Mouse (Mus musculus) CD4-positive, CD25-positive, alpha-beta regulatory T cell, adult 4 months (primary cell): Measurements from ENCODE around the gene Timd2. TPM values are rescaled to one million over a fixed set of nuclear protein-coding genes. Genes with fewer than 3 reads are reported as not detected.
"Not testable (repeated sequence)": the region's sequence is repeated elsewhere in the genome, so short reads cannot be mapped to it uniquely, and the experiment has no call there.

ENCODE experiments used
- ATAC-seq: one replicate; pipeline ENCODE4 v1.8.0; 2017
- polyA plus RNA-seq, 2 experiments: library from polyadenylated mRNA; unstranded; fragments of 100-300 nt; shearing (Covaris generic); gene quantifications; one replicate each; pipeline ENCODE4 v1.2.1; 2017

Timd2 gene
- under 1 TPM in 1 of 2 experiments, not detected in 1; 0.20 TPM for polyA plus RNA-seq

DNA sequence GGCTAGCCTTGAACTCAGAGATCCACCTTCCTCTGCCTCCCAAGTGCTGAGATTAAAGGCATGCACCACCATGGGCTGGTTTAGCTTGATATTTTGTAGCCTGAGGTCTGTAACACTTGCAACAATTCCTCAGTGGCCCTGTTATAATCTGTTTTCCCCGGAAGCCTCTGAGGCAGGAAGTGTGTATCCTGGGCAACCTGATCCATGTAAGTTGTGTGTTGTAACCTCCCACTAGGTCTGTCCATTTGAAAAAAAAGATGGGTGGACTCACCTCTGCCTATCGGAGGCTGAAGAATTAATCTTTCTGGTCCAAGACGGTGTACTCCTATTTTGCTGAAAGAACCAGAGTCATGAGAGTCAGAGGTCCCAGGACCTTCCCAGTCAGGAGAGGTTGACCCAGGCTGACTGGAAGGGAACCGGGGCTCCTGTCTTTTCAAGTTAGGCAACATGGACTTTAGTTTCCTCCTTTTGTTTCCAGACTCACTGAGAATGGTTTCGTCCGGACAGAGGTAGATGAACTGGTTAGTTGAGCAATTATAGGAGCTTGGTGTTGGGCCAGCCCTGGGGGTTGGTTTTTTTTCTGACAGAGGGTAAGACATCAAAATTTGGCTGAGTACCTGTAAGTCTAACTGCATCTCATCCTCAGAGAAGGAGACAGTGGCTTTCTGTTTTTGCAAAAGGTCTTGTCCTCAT, at the start of gene Timd2:
TSS of gene Timd2 (minus strand) at position 398 of the 693 bp plus-strand sequence.
- ATAC-seq: no peak

DNA sequence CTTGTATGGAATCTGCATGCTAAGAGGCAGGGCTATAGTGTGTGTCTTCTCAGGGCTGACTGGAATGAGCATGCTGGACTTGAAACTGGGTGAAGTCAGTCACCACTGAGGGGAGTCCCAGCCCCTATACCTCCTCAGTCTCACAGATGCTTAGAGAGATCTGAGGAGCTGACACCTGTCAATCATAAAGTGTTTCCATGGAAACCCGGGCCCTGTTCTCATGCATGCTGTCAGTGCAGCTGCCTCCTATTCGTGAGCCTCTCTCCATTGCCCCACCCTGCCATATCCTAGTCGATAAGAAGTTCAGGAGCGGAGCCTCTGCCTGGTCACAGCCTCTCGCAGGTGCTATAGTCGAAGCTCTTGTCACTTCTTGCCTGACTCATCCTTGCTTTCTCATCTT, 48.9 kb upstream of the Timd2 start:
- ATAC-seq: not testable (repeated sequence)

DNA sequence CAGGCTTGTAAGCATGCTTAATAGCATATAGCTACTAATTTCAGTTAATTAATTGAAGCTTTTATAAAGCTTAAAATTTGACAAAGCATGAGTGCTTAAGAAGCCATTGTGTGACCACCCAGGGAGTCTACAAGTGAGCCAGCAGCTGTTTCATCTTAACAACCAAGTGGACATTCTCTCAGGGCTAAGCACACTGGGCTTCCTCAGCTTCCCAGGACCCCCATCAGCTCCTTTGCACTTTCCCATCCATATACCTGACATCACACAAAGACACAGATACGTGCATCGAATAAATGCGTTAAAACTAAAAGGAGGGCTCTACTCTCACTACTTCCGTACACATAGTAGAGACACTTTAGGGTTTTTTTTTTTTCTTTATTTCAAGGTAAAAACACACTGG, 47.8 kb upstream of the Timd2 start:
- no peak for ATAC-seq

DNA sequence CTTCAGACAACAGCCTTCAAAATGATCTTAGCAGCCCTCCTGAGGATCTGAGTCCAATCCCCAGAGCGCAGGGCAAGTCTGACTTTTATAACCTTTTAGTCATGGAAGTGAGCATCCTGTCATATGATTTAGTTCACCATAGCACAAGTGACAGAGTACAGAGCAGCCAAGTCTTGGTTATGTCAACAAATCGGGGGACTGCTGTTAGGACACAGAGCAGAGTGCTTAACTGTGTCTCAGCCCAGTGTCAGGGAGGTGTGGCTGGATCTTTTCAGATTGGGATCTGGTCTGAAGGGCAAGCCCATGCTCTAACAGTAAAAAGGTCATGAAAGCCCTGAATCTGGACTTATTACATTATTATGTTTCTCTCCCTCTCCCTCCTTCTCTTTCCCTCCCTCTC, 46.8 kb upstream of the Timd2 start:
- ATAC-seq: no peak

DNA sequence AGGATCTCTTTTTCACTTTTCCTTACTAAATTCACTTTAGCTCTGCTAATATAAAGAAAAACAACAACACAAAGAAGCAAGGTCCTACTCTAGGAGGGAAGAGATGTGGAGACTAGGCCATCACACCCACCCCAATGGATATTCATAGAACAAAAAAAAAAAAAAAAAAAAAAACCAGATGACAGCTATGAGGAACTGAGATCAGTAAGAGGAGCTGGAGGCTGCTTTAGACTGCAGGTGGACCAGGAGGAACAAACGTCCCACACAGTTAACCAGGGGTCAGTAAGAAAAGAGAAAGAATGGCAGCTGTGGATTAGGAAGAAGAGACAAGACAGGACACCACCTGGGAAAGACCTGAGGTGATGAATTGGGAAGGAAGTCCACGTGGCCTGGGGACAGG, 41.1 kb upstream of the Timd2 start:
- no peak for ATAC-seq

DNA sequence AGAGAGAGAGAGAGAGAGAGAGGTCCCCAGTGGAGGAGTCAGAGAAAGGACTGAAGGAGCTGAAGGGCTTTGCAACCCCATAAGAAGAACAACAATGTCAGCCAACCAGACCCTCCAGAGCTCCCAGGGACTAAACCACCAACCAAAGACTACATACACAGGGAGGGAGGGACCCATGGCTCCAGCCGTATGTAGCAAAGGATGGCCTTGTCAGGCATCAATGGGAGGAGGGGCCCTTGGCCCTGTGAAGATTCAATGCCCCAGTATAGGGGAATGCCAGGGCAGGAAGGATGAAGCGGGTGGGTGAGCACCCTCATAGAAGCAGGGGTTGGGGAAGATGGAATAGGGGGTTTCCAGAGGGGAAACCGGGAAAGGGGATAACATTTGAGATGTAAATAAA, 34.9 kb upstream of the Timd2 start:
- ATAC-seq: no peak

DNA sequence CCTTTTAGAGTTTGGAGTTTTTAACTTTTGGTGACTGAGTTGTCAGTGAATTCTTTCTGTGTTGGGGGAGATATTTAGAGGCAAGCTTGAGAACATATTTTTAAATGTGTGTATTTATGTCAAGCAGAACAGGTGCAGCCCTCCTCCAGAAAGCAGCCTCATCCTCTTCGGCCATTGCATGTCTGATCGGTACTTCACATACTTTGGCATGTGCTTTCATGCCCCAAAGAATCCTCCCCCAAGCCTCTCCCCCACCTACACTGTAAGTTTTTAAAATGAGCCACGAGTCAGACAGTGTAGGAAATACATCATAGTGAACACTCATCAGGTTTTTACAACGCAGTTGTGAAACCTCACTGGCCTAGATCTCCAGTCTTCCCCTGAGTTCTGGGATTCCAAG, 34.0 kb upstream of the Timd2 start:
- ATAC-seq: no peak

DNA sequence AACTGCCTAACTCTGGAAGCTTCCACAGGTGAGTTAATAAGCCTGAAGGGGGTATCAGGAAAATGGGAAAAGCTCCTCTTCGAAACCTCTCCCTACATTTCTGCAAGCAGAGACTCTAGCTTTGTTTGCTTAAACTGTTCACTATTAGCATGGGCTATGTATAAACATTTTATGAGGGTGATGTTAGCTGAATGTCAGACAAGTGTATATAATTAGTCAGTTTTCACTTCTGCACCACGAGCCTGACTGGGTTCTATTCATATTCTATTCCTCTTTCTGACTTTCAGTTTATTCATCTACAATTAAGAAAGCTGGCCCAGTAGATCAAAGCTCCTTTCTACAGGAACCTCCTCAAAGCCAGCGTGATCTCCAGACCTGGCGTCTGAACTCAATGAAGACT, 32.6 kb upstream of the Timd2 start:
- ATAC-seq: no peak

DNA sequence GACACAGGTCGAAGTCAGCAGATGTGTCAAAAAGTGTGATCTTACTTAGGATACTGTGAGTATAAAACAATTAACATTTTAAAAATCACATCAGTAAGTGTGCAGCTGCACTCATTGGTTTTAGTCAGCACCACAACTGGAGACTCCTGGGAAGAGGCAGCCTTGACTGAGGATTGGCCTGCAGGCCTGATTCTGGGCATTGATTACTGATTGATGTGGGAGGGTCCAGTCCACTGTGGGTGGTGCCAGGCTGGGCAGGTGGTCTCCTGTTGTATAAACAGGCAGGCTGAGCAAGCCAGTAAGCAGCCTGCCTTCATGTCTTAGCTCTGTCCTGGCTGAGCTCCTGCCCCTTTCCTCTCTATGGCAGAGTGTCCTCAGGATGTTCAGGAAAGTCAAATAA, 28.2 kb upstream of the Timd2 start, which contains the start of gene Havcr1:
TSS of gene Havcr1 (plus strand) at position 5 of the 400 bp plus-strand sequence.
- ATAC-seq: not testable (repeated sequence)

DNA sequence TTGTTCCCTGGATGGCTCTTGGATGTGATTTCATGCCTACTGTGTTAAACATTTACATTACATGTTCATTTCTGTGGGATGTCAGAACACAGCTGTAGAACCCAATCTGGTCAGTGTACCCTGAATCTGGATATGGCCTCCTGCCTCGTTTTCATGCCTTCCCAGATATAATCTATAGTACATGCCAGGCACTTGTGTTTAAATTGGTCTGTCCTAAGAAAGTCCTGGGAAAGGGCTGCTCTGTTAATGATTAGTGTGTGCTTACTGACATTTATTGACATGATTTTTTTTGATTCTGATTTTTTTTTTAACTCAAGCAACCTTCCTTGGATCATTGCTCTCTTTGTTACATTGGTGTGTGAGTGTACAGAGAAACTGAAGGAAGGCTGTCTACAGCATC, 27.8 kb upstream of the Timd2 start:
- no peak for ATAC-seq

DNA sequence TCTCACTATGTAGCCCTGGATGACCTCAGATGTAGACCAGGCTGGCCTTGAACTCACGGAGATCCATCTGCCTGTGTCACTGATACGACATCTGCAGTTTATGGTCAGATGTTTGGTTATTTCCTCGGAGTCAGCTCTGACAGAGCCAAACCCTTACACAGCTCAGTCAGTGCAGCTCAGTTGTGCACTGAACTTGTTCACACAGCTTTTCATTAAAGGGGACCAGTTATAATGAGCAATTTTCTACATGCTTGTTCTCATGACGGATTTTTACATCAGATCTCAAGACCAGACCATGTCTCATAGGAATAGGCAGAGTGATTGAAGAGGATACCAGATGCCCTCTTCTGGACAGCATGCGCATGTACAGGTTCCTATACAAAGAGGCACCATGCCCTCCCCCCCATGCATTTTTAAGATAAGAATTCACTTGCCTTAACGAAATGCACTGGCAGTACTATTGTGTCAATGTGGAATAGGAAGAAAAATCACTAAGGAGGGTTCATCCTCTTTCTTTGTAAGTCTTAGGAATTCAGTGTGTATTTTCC, 26.5 kb upstream of the Timd2 start:
- ATAC-seq: no peak

DNA sequence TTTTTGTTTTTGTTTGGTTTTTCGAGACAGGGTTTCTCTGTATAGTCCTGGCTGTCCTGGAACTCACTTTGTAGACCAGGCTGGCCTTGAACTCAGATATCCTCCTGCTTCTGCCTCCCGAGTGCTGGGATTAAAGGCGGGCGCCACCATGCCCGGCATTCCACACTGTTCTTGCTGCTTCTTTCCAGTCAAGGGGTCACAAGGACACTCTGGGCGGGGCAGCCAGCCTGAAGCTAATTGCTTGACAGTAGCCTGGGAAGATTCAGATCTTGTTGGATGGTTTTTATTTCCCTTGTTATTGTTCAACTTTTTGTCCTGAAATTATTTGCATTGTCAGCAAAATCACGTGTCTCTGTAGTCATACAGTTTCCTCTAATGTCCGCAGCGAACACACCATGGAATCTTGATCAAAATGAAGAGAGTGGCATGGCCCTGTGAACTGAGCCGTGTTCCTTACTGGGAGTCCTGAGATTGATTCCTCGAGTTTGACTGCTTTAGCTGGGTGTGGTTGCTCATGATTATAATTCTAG, 24.7 kb upstream of the Timd2 start:
- ATAC-seq: no peak

DNA sequence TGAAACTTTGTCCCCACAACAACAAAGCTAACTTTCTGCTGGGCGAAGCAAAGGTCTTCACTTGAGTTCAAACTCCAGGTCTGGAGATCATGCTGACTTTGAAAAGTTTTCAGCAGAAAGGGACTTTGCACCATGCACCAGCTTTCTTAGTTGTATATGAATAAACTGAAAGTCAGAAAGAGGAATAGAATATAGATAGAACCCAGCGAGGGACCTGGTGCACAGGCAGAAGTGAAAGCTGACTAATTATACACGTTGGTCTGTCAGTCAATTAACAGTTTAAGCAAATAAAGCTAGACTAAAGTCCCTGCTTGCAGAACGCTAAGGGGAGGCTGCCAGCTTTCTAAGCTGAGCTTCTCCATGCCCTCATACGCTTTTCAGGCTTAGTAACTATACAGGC, 8.0 kb downstream of the Timd2 start:
- ATAC-seq: no peak

DNA sequence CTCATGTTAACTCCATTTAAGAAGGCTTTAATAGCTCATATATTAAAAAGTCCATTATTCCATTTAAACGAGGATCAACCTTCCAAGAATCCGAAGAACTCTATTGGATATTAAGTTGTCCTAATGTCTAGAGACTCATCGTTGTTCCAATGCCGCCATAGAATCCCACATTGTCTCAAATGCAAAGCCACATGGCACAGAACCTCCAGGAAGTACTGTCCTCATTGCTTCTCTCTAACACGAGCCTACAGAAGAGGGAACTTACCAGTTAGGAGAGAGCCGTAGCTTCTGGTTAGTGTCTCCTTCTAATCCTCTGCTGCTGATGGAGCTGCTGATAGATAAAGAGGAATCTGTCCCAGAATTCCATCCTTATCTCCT, 8.6 kb downstream of the Timd2 start:
- ATAC-seq: no peak

DNA sequence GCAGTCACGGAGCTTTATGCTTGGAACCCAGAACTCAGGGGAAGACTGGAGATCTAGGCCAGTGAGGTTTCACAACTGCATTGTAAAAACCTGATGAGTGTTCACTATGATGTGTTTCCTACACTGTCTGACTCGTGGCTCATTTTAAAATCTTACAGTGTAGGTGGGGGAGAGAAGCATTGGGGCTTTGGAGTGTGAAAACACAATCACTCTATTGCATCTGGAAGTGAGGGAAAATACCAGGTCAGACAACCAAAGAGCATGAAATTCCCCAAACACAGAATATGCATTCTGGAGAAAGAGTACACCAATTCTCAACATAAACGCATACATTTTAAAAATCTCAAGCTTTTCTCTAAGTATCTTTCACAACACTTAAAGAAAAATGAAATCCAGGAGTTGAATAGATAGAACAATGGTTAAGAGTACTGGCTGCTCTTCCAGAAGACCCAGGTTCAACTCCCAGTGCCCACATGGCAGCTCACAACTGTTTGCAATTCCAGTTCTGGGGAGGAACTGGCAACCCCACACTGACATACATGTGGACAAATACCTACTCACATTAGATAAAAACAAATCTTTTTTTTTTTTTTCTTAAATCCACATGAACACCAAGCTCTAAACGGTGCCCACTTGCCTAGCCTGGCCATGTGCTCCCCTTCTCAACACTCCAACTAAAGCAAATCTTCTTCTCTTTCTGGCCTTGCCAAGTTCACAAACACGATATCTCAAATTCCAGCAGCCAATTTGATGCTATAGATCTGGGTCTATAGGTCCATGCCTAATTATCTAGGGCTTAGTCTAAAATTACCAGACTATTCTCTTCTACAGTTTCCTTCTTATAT, 9.2 kb downstream of the Timd2 start:
- ATAC-seq: no peak

DNA sequence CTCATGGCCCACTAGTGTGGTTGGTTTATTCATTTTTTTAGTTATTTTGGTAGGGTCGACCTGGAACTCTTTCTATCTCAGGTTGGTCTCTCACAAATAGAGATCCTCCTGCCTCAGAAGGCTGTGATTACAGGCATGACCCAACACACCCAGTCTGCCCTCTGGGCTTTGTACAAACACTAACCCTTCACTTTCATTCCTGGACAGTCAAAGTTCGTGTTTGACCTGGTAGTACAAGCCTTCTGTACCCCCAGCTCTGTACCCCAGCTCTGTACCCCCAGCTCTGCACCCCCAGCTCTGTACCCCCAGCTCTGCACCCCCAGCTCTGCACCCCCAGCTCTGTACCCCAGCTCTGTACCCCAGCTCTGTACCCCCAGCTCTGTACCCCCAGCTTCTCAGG, 11.0 kb downstream of the Timd2 start:
- not testable (repeated sequence) for ATAC-seq

DNA sequence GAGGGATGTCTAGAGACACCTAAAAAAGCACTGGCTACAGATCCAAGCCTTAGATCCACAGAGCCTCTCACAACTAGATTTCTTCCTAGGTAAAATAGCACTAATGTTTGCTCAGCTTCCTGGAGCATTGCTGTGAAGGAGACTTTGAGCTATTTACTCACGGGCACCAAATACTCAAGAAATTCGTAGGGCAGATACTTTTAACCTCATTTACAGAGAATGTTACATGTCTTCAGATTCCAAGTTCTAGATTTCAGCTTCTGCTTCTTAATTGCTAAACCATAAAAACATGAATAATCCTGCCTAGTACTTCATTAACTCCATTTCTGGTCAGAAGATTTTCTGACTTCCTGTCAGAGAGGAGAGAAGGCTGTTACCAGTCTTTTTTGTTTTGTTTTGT, 16.7 kb downstream of the Timd2 start:
- no peak for ATAC-seq

DNA sequence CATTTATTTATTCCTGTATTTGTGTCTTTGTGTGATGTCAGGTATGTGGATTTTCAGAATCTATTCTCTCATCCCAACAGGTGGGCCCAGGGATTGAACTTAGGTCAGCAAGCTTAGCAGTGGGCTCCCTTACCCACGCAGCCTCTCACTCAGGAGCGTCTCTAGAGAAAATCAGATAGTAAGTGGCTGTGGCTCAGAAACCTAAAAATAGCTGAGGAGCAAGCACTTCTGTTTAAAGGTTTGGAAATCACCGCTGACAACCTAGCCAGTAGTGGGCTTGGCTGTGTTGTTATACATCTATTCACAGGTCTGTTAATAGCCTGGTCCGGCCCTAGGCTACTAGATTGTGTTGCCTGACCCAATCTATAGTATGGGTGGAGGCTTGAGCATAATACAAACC, 23.1 kb downstream of the Timd2 start:
- no peak for ATAC-seq

DNA sequence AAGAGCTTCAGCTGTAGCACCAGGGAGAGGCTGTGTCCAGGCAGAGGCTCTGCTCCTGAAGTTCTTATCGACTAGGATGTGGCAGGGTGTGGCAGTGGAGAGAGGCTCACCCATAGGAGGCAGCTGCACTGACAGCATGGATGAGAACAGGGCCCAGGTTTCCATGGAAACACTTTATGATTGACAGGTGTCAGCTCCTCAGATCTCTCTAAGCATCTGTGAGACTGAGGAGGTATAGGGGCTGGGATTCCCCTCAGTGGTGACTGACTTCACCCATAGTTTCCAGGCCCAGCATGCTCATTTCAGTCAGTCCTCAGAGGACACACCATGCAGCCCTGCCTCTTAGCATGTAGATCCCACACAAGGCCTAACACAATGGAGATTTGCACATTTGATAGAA, 24.0 kb downstream of the Timd2 start:
- ATAC-seq: peak; percentile 64

DNA sequence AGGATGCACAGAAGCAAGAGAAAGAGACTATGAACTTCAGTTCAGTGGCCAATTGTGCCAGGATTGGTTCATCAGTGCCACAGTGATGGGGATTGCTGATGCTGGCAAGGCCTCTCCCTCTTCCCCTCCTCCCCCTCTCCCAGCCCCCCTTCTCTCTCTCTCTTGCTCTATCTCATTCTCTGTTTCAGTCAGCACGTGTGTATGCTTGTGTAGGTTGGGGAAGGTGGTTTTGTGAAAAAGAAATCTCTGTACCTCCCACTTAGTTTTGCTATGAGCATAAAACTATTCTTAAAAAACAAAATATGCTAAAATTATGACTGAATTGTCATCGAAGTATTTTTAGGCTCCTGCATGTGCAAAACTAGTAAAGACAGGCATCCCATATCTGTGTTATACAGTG, 38.9 kb downstream of the Timd2 start:
- peak; percentile 60 for ATAC-seq

DNA sequence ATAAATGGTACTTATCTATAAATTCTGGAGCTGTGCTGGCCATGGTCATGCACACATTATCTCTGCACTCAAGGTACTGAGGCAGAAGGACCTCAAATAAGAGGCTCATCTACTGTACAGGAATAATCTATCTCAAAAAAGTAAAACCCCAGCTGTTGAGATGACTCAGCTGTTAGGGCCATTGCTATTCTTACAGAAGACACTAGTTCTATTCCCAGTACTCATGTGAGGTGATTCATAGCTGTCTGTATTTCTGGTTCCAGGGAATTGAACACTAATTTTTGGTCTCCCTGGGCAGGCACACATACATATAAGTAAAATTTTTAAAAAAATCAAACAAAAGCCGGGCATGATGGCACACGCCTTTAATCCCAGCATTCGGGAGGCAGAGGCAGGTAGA, 39.8 kb downstream of the Timd2 start:
- no peak for ATAC-seq

DNA sequence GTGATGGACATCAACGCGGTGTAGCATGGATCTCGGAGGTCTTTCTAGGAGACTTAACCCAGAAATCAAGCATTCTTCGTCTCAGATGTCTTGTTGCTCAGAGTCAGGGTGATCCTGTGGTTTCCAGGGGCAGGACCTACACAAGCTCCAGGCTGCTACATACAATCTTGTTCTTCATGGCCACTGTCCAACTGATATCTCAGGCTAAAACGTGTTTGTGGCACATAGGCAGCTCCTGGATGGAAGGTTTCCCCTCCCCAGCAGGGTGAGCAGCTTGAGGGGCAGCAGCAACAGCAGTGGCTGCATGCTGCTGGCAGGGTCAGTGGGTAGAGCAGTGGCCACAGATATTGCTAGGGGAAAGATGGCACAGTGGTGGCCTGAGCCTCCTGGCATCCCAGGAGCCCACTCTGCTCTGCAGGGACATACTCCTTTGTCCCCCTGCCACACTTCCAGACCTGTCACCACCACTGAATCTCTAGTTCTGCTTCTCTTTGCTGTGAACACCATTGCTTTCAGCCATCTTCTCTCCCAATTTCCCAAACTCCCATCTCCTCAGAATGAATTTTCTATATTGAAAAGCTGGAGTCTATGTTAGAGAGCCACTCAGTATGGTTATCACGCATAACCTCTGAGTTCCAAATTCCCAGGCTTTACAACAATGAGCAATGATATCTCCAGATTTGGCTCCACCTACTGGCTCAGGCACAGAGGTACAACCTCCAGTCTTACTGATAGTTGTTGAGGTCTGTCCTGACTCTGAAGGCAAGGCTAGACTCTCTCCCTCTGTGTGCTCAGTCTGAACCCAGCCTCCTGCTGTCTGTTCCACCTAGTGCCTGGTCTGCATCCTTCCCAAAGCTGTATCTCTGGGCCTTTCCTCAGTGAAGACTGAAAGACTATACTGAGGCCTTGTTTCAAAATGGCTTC, 41.0 kb downstream of the Timd2 start:
- peak; percentile 66 for ATAC-seq
